Mouse (Mus musculus): ENCODE measurements around the gene Satb2.

Gene Satb2

GRCm38 (mm10) chr1:56930096-56930495 is 48.4 kb downstream of the Satb2 start:
- in situ Hi-C loops (cut with MboI, MseI) = no loop called here

DNA sequence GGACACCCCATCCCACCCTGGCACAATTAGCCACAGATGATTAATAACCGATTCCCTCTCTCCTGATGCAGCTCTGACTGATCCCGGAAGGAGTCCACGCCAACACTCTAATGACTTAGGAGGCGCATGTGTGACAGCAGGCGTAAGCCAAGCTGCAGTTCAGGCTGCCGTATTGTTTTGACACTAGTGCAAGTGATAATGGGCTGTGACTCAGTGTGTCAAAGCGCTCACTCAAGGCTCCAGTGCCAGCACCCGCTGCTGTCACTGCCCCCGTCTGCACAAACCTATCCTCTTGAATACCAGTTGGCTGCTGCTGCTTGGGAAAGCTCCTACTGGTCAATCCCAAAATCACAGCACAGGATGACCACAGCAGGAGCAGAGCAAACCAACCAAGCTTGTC is 49.7 kb downstream of the Satb2 start:
- in situ Hi-C loops (cut with MboI, MseI) = no loop called here

DNA sequence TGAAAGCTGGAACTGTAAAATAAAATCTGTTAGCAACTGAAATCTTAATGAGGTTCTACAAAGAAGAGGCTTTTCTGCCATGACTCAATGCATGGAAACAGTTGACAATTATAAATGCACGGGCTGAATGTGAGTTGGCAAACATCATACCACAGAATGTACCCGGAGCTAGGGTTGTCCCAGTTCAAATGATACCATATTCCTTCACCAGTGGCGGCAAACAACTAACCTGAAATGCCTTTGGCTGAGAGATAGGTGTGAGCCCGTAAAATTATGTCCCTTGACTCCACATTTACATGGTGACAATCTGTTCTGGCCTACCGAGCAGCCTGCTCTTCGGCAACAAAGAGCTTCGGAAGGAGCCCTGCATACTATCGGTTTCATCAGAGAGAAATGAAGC is 58.0 kb downstream of the Satb2 start:
- in situ Hi-C loops (cut with MboI, MseI) = no loop called here

- in situ Hi-C loops (cut with MboI, MseI) = no loop called here
Observed at GRCm38 (mm10) chr1:56914279-56914678, 64.2 kb downstream of the Satb2 start.

GRCm38 (mm10) chr1:56900706-56901287 is 77.7 kb downstream of the Satb2 start:
- in situ Hi-C loops (cut with MboI, MseI) = no loop called here

GRCm38 (mm10) chr1:56900187-56900586 is 78.3 kb downstream of the Satb2 start:
- in situ Hi-C loops (cut with MboI, MseI) = no loop called here

DNA sequence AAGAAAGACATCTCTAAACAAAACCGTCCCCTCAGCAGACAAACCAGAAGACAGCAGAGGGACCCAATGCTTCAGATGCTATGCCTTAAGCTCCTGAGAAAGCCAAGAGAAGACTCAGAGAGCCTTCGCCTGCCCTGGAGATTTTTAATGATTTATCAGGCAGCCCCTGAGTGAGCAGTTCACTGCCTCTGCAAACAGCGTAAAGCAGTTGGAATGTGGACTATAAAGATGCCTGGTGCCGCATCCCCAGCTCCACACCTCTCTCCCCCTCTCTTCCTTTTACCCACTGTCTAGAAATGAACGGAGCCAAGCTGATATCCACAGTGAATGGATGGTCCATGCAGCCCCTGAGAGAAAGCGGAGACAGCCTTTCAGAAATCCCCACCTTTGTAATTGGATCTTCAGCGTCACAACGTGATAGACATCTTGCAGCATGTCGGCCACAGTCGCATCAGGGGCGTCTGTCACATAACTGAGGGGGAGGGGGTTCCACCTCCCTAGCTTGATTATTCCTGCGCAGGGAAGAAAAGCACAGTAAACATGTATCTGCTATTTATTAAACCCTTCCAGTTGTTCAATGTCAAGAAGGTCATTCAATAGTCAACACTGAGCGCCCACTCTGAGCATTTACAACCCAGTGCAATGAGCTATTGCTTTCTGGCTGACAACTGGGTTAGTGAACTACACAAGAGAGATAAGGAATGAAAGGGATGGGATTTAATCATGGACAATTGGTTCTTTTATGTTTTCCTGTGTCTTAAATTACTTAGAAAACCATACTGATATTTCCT is 79.6 kb downstream of the Satb2 start:
- in situ Hi-C loops (cut with MboI, MseI) = no loop called here

- in situ Hi-C loops (cut with MboI, MseI) = no loop called here
Observed at GRCm38 (mm10) chr1:56897492-56898180, 80.8 kb downstream of the Satb2 start.

DNA sequence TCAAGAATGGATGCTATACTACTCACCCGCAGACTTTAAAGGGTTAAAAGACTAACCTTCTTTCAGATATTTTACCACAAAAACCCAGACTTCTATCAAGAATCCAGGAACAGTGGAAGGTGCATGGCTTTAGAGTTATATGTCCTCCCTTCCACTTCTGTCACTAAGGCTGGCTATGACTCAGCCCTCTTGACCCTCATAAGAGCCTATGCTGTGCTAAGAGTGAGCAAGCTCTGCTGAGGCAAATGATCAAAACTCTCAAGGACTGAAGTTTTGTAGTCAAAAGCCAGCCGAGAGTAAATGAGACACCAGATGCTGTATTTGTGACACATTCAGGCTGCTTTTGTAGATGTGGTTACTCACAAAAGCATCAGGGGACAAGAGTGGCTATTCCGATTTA is 81.8 kb downstream of the Satb2 start:
- in situ Hi-C loops (cut with MboI, MseI) = no loop called here

DNA sequence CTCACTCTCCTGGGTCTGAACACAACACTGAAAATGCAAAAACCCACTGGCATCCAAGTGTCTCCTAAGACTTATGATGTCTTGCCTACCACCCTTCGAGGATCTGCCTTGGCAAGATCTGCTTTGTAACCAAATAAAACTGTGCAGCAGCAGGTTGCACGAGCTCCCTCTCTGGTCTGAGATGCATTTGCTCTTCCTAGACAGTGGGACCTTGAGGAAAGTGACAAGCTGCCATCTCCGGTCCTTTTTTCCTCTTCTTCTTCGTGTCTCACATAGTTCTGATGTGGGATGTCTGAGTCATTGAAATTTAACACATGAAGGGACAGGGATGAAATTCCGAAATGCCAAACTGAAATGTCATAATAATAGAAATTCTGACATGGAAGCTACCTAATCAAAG is 85.7 kb downstream of the Satb2 start:
- in situ Hi-C loops (cut with MboI, MseI) = no loop called here

DNA sequence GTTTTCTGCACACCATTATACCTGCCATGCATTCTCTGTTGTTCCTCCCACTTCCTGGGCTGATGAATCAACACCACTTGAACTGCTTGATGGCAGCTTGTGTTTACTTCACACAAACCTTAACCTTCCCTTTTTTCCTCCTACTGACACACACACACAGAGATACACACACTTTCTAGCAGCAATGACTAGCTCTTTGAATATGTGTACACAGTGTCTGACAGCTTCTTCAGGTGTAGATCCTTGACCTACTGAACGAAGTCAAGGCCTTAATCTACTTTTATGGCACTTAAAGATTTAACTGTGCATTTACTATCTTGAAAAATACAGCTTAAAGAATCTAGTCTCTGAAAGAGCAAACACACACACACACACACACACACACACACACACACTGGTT is 89.5 kb downstream of the Satb2 start:
- in situ Hi-C loops (cut with MboI, MseI) = no loop called here

DNA sequence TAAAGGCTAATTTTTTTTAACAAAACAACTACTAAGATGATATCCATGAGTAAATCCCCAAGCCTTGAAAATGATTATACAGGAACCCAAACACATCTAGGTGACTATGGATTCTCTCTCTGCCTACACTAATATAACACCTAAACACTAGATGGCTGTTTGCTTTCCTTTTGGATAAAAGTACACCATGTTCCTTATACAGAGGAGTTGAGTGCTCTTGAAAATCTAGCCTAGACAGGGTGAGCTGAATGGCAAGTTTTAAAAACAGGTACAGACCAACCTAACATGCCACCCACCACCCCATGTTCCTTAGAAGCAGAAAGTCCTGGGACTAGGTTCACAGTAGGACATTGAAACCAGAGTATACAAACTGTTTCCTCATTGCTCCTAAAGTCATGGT is 90.9 kb downstream of the Satb2 start:
- in situ Hi-C loops (cut with MboI, MseI) = no loop called here

GRCm38 (mm10) chr1:56871485-56871884 is 107.0 kb downstream of the Satb2 start:
- in situ Hi-C loops (cut with MboI, MseI) = no loop called here

GRCm38 (mm10) chr1:56865246-56865645 is 113.2 kb downstream of the Satb2 start:
- in situ Hi-C loops (cut with MboI, MseI) = no loop called here

DNA sequence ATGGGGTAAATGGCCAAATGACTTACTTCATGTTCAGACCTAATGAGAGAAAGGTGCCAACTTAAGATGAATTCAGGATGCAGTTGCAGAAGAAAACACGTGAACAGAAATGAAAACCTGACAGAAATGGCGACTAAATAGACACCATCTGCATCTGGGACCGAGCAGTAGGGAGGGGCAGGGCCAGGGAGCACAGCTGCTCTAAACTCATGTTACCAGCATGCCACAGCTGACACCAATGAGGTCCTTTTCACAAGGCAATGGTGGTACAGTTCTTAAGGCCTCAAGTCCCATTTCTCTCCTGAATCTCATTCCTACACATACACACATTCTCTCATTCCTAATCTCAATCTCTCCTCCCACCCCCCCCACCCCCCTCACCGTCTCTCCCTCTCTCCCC is 115.7 kb downstream of the Satb2 start:
- in situ Hi-C loops (cut with MboI, MseI) = no loop called here

GRCm38 (mm10) chr1:56857202-56857601 is 121.2 kb downstream of the Satb2 start:
- in situ Hi-C loops (cut with MboI, MseI) = no loop called here

- in situ Hi-C loops (cut with MboI, MseI) = no loop called here
Observed at GRCm38 (mm10) chr1:56850446-56850845, 128.0 kb downstream of the Satb2 start.

DNA sequence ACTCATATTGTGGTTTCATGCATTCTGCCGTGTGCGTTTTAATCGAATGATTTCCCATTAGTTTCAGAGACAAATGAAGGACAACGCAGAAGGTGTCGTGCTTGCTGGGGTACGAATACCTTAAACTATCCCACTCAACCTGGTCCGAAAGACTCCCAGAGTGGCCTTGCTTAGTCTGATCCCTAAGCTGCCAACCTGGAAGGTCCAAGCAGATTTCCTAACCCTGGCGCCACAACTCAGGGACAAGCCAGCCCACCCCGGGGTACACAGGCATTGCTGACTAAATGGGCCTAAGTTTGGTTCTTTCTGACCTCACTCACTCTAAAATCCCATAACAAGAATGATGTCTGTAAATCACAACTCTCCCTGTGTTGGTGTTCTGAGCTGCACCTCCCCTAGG is 132.1 kb downstream of the Satb2 start:
- in situ Hi-C loops (cut with MboI, MseI) = no loop called here

DNA sequence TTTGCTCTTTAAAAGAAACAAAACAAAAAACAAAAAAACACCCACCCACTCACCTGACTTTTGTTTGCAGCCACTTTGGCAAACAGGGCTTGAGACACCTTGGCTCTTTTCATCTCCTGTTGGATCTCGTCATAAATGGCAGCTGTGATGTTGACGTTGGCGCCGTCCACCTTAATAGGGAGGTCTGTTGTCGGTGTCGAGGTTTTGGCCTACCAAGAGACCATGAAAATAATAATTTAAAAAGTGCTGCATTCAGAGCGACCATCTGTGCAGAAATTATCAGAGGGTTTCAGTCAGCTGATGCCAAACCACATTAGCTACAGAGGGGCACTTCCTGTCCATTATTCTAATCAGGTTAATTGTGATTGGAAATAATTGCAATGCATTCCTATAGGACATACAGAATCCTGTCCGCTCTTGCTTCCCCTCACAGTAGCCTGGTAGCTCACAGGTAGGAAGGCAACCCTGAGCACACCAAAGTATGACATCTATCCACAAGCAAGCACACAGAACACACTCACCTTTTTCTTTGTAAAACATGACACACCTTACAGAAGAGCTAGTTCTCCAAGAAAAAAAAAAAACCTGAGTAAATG is 132.8 kb downstream of the Satb2 start:
- in situ Hi-C loops (cut with MboI, MseI) = no loop called here

- in situ Hi-C loops (cut with MboI, MseI) = no loop called here
Observed at GRCm38 (mm10) chr1:56844551-56845330, 133.7 kb downstream of the Satb2 start.

DNA sequence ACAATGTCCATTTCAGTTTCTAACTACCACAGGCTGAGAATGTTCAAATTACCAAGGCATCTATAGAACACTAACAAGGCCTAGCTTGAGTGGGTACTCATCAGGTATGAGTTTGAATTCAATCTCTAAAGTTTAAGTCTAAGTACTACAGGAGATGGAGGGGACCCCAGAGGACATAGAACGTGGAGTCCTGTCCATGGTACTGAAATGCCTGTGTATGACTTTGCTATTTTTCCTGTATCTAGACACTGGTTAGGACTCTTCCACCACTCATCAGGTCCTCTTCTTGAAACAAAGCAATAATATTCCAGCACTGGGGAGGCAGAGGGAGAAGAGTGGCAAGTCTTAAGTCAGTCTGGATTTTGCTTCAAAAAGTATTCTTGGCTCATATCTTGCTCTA is 139.5 kb downstream of the Satb2 start:
- in situ Hi-C loops (cut with MboI, MseI) = no loop called here
